Mouse (Mus musculus) kidney, embryonic 14.5 days (tissue): Measurements from ENCODE around the gene Cnr2. TPM values are rescaled to one million over a fixed set of nuclear protein-coding genes. Genes with fewer than 3 reads are reported as not detected.

ENCODE experiments used
- ATAC-seq: fragments of 200-750 bp; cut with Nextera tagmentation; 2 replicates; pipeline ENCODE4 v1.8.0; 2017; ENCODE audit warnings: moderate number of reproducible peaks, mild to moderate bottlenecking, moderate TSS enrichment, moderate library complexity; ENCODE audit not compliant: low FRiP score, low TSS enrichment
- H3K27ac ChIP-seq: fragments of 300-500 bp; sonication (generic); 2 replicates; pipeline ENCODE4 v1.5.1; 2014; ENCODE audit warnings: low read depth, mild to moderate bottlenecking, low read length, moderate library complexity, mixed read lengths
- H3K27me3 ChIP-seq: fragments of 300-500 bp; sonication (generic); 2 replicates; pipeline ENCODE4 v1.6.1; 2014; ENCODE audit warnings: mild to moderate bottlenecking, low read length; ENCODE audit not compliant: control insufficient read depth, insufficient read depth
- H3K36me3 ChIP-seq: fragments of 300-500 bp; sonication (generic); 2 replicates; pipeline ENCODE4 v1.6.1; 2014; ENCODE audit warnings: low read length, mixed read lengths; ENCODE audit not compliant: control insufficient read depth, insufficient read depth
- H3K4me1 ChIP-seq: fragments of 300-500 bp; sonication (generic); 2 replicates; pipeline ENCODE4 v1.6.1; 2014; ENCODE audit warnings: low read length, mixed read lengths; ENCODE audit not compliant: control insufficient read depth, insufficient read depth
- H3K4me2 ChIP-seq: fragments of 300-500 bp; sonication (generic); replicated peaks from 2 replicates; pipeline ENCODE4 v1.6.1; 2014; ENCODE audit warnings: low read depth, mild to moderate bottlenecking, low read length
- H3K4me3 ChIP-seq: fragments of 300-500 bp; sonication (generic); 2 replicates; pipeline ENCODE4 v1.5.1; 2014; ENCODE audit warnings: mild to moderate bottlenecking, low read length
- H3K9ac ChIP-seq: fragments of 300-500 bp; sonication (generic); 2 replicates; pipeline ENCODE4 v1.6.1; 2014; ENCODE audit warnings: low read depth, mild to moderate bottlenecking, low read length, moderate library complexity
- H3K9me3 ChIP-seq: fragments of 300-500 bp; sonication (generic); 2 replicates; pipeline ENCODE4 v1.6.1; 2016; ENCODE audit warnings: low read length; ENCODE audit not compliant: control insufficient read depth
- WGBS: fragments of 180-500 bp; shearing (Covaris S2); extraction: QIAGEN DNeasy Blood & Tissue Kit; methylation state at CpG from one replicate; pipeline ENCODE4 v1.1.7; 2014; 5-methylcytosine and 5-hydroxymethylcytosine counted together
- polyA plus RNA-seq: library from polyadenylated mRNA; unstranded; fragments of >200 nt; fragmentation: Nextera tagmentation; extraction: Ambion mirVana; gene quantifications from 2 replicates; pipeline ENCODE4 v1.2.1, GENCODE M21; 2014

Gene Cnr2
- polyA plus RNA-seq, 1 experiment from 2014 or later = 0.45 TPM

DNA sequence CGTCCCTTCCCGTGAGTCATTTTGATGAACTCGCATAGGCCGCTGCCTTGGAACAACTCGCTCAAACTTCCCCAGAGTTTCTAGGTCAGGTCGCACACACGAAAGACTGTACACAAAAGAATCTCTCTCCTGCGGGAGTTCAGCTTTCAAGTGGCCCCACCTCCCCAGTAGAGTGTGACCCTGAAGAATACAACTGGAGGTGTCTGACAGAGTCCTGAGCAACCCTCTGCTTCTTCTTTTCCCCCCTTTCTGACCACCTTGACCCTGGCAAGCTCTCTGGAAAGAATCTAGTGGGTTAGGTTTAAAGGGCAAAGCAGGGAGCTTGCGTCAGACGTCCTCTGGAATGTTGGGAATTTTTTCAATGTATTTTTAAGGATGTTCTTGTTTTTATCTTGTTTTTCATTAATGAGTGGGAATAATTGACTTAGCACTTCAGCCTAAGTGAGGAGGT is 11.8 kb upstream of the Cnr2 start:
- peaks cover 4% of the 10 kb centered on the region for H3K4me1 ChIP-seq
- WGBS = 22% methylated on average over 10 of the region's 10 CpGs
- H3K27ac ChIP-seq = no peak overlapping the region
- H3K4me2 ChIP-seq = no peak overlapping the region
- H3K27me3 ChIP-seq = no peaks in the 10 kb centered on the region
- ATAC-seq = no peak
- no peak overlapping the region for H3K9ac ChIP-seq
- H3K9me3 ChIP-seq = no peaks in the 10 kb centered on the region
- H3K4me3 ChIP-seq = no peak overlapping the region
- H3K36me3 ChIP-seq = no peaks in the 10 kb centered on the region

DNA sequence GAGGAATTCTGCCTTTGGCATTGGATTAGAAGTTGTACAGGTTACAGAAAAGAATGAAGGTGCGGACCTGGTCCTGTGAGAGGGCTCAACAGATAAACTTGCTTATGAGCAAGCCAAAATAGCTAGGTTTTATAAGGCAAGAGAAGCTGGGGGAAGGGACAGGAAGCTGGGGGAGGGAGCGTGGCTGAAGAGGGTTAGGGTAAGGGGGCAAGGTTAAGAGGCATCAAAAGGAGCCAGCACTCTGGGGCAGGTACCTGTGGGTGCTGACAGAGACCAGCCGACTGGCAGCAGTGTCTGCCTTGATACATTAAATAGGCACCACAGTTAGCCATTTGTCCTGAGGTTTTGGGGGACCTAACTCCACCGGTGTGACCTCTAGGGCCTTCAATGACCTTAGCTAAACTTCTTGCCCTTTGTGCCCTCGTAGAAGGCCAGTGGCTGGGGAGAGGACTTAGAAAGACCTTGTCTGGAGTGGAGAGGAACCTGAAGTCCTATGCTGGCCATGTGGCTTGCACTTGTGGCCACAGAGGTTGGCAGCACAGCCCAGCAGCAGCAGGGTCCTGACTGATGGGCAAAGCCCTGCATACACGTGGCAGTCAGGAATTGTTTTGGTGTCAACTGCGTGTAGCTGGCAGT is 11.2 kb upstream of the Cnr2 start:
- no peaks in the 10 kb centered on the region for H3K9me3 ChIP-seq
- no peak overlapping the region for H3K9ac ChIP-seq
- peaks cover 4% of the 10 kb centered on the region for H3K4me1 ChIP-seq
- no peaks in the 10 kb centered on the region for H3K36me3 ChIP-seq
- ATAC-seq = no peak
- no peak overlapping the region for H3K27ac ChIP-seq
- H3K27me3 ChIP-seq = no peaks in the 10 kb centered on the region
- 47% methylated on average over 7 of the region's 7 CpGs for WGBS
- H3K4me2 ChIP-seq = no peak overlapping the region
- no peak overlapping the region for H3K4me3 ChIP-seq

DNA sequence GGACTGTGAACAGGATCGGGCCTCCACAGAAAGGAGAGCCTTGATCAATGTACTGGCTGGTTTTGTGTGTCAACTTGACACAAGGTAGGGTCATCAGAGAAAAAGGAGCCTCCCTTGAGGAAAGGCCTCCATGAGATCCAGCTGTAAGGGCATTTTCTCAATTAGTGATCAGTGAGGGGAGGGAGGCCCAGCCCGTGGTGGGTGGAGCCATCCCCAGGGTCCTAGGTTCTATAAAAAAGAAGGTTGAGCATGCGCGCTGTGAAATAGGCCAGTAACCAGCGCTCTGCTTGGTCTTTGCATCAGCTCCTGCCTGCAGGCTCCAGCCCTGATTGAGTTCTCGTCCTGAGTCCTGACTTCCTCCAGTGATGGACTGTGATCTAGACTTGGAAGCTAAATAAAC is 10.7 kb upstream of the Cnr2 start:
- peaks cover 4% of the 10 kb centered on the region for H3K4me1 ChIP-seq
- no peaks in the 10 kb centered on the region for H3K9me3 ChIP-seq
- no peak for ATAC-seq
- H3K27me3 ChIP-seq = no peaks in the 10 kb centered on the region
- no peak overlapping the region for H3K9ac ChIP-seq
- no peak overlapping the region for H3K27ac ChIP-seq
- no peaks in the 10 kb centered on the region for H3K36me3 ChIP-seq
- no peak overlapping the region for H3K4me3 ChIP-seq
- no peak overlapping the region for H3K4me2 ChIP-seq
- 48% methylated on average over 6 of the region's 6 CpGs for WGBS

DNA sequence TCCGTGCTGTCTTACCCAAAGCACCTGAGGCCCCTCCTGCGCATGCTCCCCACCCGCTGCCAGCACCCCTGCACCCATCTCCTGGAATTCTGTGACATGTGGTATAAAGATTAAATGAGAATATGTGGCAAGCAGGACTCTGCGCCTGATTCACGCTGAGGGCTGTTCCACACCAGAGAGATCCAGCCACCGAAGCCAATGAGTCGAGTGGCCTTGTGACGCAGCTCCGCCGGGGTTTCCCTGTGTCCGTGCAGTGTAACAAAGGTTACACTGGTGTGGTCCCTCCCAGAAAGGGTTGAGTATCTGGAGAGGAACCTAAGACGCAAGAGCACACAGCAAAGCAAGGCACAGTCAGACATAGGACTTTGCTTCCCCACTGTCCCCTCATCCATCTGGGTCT is 9.5 kb upstream of the Cnr2 start:
- H3K4me2 ChIP-seq = no peak overlapping the region
- peaks cover 4% of the 10 kb centered on the region for H3K4me1 ChIP-seq
- H3K9ac ChIP-seq = no peak overlapping the region
- WGBS = 89% methylated on average over 12 of the region's 12 CpGs
- ATAC-seq = no peak
- H3K4me3 ChIP-seq = no peak overlapping the region
- no peaks in the 10 kb centered on the region for H3K36me3 ChIP-seq
- no peaks in the 10 kb centered on the region for H3K9me3 ChIP-seq
- no peak overlapping the region for H3K27ac ChIP-seq
- no peaks in the 10 kb centered on the region for H3K27me3 ChIP-seq

DNA sequence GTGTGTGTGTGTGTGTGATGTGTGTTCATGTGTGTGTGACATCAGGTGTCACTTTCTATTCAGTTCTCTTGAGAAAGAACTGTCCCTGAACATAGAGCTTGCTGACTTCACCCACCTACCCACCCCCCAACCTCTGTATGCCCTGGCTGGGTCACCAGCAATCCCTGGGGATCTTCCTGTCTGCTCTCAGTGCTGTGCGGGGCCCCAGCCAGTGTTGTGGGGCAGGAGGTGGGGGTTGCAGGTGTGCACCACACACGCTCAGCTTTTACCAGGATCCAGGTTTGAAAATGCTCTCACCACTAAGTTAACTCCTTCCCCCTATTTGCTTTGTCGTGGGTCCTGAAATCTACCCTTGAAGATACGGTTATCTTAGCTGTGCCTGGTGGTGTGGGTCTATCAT is 9.0 kb upstream of the Cnr2 start:
- no peaks in the 10 kb centered on the region for H3K9me3 ChIP-seq
- no peak overlapping the region for H3K9ac ChIP-seq
- no peaks in the 10 kb centered on the region for H3K27me3 ChIP-seq
- H3K27ac ChIP-seq = no peak overlapping the region
- 86% methylated on average over 4 of the region's 4 CpGs for WGBS
- H3K36me3 ChIP-seq = no peaks in the 10 kb centered on the region
- no peak overlapping the region for H3K4me3 ChIP-seq
- ATAC-seq = no peak
- no peak overlapping the region for H3K4me2 ChIP-seq
- H3K4me1 ChIP-seq = peaks cover 4% of the 10 kb centered on the region

DNA sequence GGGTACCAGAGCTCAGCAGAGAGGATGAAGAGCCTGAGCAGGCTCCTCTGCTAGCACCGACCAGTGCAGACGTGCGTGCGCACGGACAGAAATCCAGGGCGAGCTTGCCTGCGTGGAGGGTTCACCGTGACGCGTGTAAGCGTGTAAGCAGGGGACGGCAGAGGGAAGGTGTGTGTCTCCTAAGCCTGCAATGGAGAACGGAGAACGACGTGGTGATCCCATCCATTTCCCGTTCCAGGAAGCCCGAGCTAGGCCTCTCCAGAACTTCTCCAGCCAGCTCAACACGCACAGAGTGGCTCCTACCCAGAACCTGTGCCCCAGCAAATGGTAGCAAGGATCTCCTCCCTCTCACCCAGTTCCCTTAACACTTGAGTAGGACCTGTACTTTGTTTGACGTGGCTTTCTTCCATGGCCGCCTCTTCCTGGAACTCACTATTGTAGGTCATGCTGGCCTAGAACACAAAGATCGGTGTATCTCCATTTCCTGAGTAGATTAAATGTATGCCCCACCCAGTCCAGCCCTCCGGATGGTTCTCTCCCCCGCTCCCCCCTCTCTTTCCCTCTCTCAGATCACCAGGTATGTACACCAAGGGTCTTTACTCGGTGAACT is 6.6 kb upstream of the Cnr2 start:
- peak; percentile 22; the same call in 1 of the 2 replicates for ATAC-seq
- Histone ChIP-seq H3K36me3 (no peaks in the 10 kb centered on the region), H3K9ac (no peak overlapping the region), H3K4me1 (peaks cover 4% of the 10 kb centered on the region), H3K4me3 (no peak overlapping the region), H3K9me3 (no peaks in the 10 kb centered on the region), H3K27me3 (no peaks in the 10 kb centered on the region), H3K27ac (no peak overlapping the region), H3K4me2 (no peak overlapping the region)
- WGBS = 92% methylated on average over 24 of the region's 24 CpGs

DNA sequence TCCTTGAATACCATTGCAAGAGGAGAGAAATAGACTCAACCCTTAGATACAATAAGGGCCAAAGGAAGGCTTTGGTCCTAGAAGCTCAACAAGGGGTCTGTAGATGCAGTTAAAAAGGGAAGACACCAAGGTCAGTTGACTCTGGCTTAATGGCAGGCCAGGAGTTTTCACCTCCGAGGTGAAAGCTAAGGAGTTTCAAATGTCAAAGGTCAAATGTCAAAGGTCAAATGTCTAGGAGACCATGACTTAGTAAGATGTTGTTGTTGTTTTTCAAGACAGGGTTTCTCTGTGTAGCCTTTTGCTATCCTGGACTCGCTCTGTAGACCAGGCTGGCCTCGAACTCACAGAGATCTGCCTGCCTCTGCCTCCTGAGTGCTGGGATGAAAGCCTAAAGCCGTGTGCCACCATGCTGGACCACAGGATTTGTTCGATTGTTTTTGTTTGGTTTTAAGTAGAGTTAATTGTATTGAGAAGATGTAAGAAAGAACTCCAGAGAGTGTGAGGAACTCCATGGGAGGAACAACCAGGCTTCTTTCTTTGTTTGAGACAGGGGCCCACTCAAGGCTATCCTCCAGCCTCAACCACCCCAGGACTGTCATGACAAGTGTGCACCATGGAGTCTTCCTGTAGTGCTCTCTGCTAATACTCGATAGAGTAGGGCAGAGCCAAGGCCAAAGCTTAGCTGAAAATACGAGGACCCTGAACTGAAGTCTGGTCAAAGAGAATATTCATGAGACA is 5.9 kb upstream of the Cnr2 start:
- Histone ChIP-seq H3K4me1 (no peaks in the 10 kb centered on the region), H3K27ac (no peak overlapping the region), H3K9me3 (no peaks in the 10 kb centered on the region), H3K27me3 (no peaks in the 10 kb centered on the region), H3K4me3 (no peak overlapping the region), H3K9ac (no peak overlapping the region), H3K4me2 (no peak overlapping the region), H3K36me3 (no peaks in the 10 kb centered on the region)
- ATAC-seq = 0 out of 2 replicates have a peak, but pooled peaks have one; percentile 25
- WGBS = 80% methylated on average over 7 of the region's 7 CpGs

DNA sequence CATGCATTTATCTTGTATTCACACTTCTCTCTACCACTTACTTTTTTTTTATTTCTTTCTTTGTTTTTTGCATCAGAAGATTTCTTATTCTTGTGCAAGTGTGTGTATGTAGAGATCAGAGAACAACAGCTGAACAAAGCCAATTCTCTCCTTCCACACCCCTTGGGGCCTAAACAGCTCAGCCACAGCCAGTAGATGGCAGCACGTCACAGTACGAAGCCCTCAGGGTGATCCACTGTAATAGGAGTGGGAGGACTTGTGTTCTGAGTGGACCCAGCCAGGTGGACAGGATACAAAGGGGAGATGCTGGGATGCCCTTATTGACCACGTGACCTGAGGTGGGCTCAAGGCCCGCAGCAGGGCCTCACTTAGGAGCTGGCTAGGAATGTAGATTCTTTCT is 5.3 kb upstream of the Cnr2 start:
- Histone ChIP-seq H3K36me3 (no peaks in the 10 kb centered on the region), H3K4me1 (no peaks in the 10 kb centered on the region), H3K9ac (no peak overlapping the region), H3K27me3 (no peaks in the 10 kb centered on the region), H3K9me3 (no peaks in the 10 kb centered on the region), H3K4me3 (no peak overlapping the region), H3K4me2 (no peak overlapping the region), H3K27ac (no peak overlapping the region)
- peak; percentile 91 for ATAC-seq
- 11% methylated on average over 4 of the region's 4 CpGs for WGBS

DNA sequence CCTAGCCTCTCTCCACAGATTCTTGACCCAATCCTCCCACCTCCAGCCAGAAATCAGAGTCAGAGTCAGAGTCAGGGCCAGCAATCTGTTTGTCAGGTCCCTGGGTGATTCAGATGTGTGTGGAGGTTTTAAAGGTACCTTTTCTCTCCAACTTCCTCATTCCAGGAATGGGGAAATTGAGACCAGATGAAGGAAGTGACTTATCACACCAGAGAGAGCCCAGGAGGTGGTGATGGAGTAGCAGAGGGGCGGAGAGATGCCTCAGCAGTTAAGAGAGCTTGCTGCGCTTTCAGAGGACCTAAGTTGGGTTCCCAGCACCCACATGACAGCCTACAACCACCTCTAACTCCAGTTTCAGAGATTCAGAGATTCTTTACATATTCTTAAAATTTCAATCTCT is 3.7 kb upstream of the Cnr2 start:
- 89% methylated on average over 2 of the region's 2 CpGs for WGBS
- no peaks in the 10 kb centered on the region for H3K4me1 ChIP-seq
- no peak overlapping the region for H3K4me2 ChIP-seq
- H3K9me3 ChIP-seq = no peaks in the 10 kb centered on the region
- H3K9ac ChIP-seq = no peak overlapping the region
- H3K27ac ChIP-seq = no peak overlapping the region
- ATAC-seq = no peak
- H3K4me3 ChIP-seq = no peak overlapping the region
- no peaks in the 10 kb centered on the region for H3K27me3 ChIP-seq
- H3K36me3 ChIP-seq = no peaks in the 10 kb centered on the region
